9 mouse cellular contexts compared by ENCODE assay signal in genomic region chr4:154449343-154449742, GRCm38 (mm10).
DNase-seq lines count a peak whose midpoint lies in the region; ATAC-seq and TF ChIP-seq lines count a peak whose summit lies in the region.
"Had no signal": no experiment of that assay in that cellular context is flagged by ENCODE, and none has a peak within 500 bp of the region (broad histone marks: within the 10 kb centered on the region; RNA-seq: fewer than 3 reads in every experiment).

No protein-coding gene starts in this region.

- H3K9ac ChIP-seq in kidney, embryonic 15.5 days: no peak overlapping the region
- H3K9ac ChIP-seq in liver, embryonic 14.5 days (replicated peaks): no peak overlapping the region

- peaks cover 37% of the 10 kb centered on the region; the same call in 1 of the 2 replicates for H3K4me1 ChIP-seq in kidney, embryonic 15.5 days
- no peaks in the 10 kb centered on the region for H3K4me1 ChIP-seq in liver, embryonic 14.5 days (replicated peaks; ENCODE audit: control insufficient read depth in 2 of 2, insufficient read depth in 2 of 2, low read length in 1 of 2)
- H3K4me1 ChIP-seq in olfactory bulb, adult 2 months (ENCODE audit: control insufficient read depth, insufficient read depth, low read length): peaks cover 14% of the 10 kb centered on the region

- H3K4me3 ChIP-seq in kidney, embryonic 15.5 days (replicated peaks): no peak overlapping the region
- no peak overlapping the region for H3K4me3 ChIP-seq in liver, embryonic 14.5 days (ENCODE audit: insufficient read depth in 1 of 2, low read depth in 2 of 2, low read length in 2 of 2)
- H3K4me3 ChIP-seq in olfactory bulb, adult 2 months (ENCODE audit: insufficient read depth, low read depth, low read length): no peak overlapping the region

- no peak for TF ChIP-seq EP300 in liver, embryonic 14.5 days (IDR thresholded peaks at IDR 0.05; ENCODE audit: low read depth)

- 24% methylated on average over 3 of the region's 3 CpGs for WGBS in kidney, embryonic 15.5 days
- WGBS in liver, embryonic 14.5 days (ENCODE audit: insufficient replicate concordance): 33% methylated on average over 3 of the region's 3 CpGs
- WGBS in olfactory bulb, adult 2 months: 68% methylated on average over 3 of the region's 3 CpGs

- no peak for TF ChIP-seq POLR2A in olfactory bulb, adult 2 months (IDR thresholded peaks at IDR 0.05; ENCODE audit: insufficient read depth, low read depth, low read length)

- no peaks in the 10 kb centered on the region for H3K9me3 ChIP-seq in kidney, embryonic 15.5 days (replicated peaks)
- H3K9me3 ChIP-seq in liver, embryonic 14.5 days (ENCODE audit: control insufficient read depth, low read length): no peaks in the 10 kb centered on the region

- peak; percentile 15; the same call in 1 of the 2 replicates for ATAC-seq in kidney, embryonic 15.5 days (replicated peaks; ENCODE audit: low FRiP score)
- no peak for ATAC-seq in liver, embryonic 14.5 days (ENCODE audit: insufficient read depth)

- no peaks in the 10 kb centered on the region for H3K36me3 ChIP-seq in kidney, embryonic 15.5 days
- H3K36me3 ChIP-seq in liver, embryonic 14.5 days (replicated peaks; ENCODE audit: control insufficient read depth, insufficient read depth, low read depth): no peaks in the 10 kb centered on the region

- peak; percentile 60 for TF ChIP-seq CTCF in liver, embryonic 14.5 days (IDR thresholded peaks at IDR 0.05; ENCODE audit: low read depth)
- peak; percentile 43; the same call in 1 of the 2 replicates for TF ChIP-seq CTCF in olfactory bulb, adult 2 months (IDR thresholded peaks at IDR 0.05; ENCODE audit: insufficient read depth, low read depth, low read length)

- H3K4me2 ChIP-seq in kidney, embryonic 15.5 days: no peak overlapping the region
- H3K4me2 ChIP-seq in liver, embryonic 14.5 days (ENCODE audit: low read depth): no peak overlapping the region

- H3K27me3 ChIP-seq in kidney, embryonic 15.5 days: peaks cover 91% of the 10 kb centered on the region
- H3K27me3 ChIP-seq in liver, embryonic 14.5 days (ENCODE audit: control insufficient read depth, insufficient read depth, low read length): no peaks in the 10 kb centered on the region
- H3K27me3 ChIP-seq: CH12.LX had no signal

- DNase-seq in gastrocnemius, adult 18-20 months (ENCODE audit: low spot score): peak; percentile 20
- no peak for DNase-seq in gastrocnemius, adult 8-10 months (ENCODE audit: low spot score in 2 of 2)
- DNase-seq in cerebellum, postnatal 36 days: peak; percentile 8 to 11
- DNase-seq in heart, adult 8-10 months (ENCODE audit: low spot score): peak; percentile 20
- DNase-seq in liver, embryonic 14.5 days (ENCODE audit: low read depth in 3 of 3, low spot score in 3 of 3): no peak
- DNase-seq in thymus, postnatal 10 days (ENCODE audit: low spot score in 2 of 2): no peak

- 0 out of 2 replicates have a peak overlapping the region, but pooled peaks have one; percentile 37 for H3K27ac ChIP-seq in kidney, embryonic 15.5 days
- no peak overlapping the region for H3K27ac ChIP-seq in liver, embryonic 14.5 days
- H3K27ac ChIP-seq in olfactory bulb, adult 2 months (ENCODE audit: insufficient read depth, low read depth, low read length): no peak overlapping the region

Comparison
In these comparisons a context has a peak if more than half of its experiments do, and no peak if none do; other contexts are left out.
1. DNase-seq: peak in gastrocnemius, adult 18-20 months (single experiment), cerebellum, postnatal 36 days (2 of 2) and heart, adult 8-10 months (single experiment); none in gastrocnemius, adult 8-10 months (0 of 2), liver, embryonic 14.5 days (0 of 3) and thymus, postnatal 10 days (0 of 2).